Mouse (Mus musculus): ENCODE results near the gene Ppp2r5c. TPM values are rescaled to one million over a fixed set of nuclear protein-coding genes. Genes with fewer than 3 reads are reported as not detected.

Ppp2r5c gene
- 249 TPM for polyA plus RNA-seq (2017; shearing (Covaris generic))

DNA sequence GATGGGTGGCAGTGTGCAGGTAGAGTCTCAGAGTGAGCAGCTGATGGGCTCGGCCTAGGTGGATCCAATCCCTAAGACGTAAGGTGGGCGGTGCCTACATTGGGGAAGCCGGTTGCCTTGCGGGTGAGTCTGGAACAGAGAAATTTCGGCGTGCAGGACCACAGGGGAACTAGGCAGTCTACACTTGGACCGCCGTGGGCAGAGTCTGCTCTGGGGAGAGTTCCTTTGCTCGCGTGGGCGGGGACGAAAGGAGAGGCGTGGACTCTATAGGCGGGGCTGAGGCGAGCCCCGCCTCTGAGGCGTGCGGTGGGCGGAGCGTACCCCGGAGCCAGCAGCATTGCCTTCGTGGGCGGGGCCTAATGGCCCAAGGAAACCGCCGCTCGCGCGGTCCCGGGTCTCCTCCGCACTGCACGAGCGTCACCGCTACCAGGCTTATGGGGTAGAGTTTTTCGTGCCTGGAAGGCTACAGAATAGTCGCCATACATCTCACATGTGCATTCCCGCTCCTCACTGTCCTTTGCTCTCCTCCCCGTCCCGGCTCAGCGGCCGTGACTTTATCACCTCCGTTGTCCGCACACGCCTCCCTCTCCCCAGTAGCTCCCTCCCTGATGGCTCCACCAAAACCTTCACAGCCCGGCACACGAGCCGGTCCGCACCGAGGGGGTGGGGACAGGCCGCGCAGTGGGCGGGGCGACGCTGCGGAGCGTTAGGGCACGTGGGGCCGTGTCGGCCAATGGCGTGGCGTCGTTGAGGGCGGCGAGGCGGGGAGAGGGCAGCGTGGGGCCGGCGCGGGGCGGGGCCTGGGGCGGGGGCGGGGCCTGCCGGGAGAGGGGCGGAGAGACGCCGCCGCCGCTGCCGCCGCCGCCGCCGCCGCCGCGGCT lies at the start of gene Ppp2r5c:
Gene Ppp2r5c, plus strand, starts transcription at position 831 of the 881 bp plus-strand sequence.

DNA sequence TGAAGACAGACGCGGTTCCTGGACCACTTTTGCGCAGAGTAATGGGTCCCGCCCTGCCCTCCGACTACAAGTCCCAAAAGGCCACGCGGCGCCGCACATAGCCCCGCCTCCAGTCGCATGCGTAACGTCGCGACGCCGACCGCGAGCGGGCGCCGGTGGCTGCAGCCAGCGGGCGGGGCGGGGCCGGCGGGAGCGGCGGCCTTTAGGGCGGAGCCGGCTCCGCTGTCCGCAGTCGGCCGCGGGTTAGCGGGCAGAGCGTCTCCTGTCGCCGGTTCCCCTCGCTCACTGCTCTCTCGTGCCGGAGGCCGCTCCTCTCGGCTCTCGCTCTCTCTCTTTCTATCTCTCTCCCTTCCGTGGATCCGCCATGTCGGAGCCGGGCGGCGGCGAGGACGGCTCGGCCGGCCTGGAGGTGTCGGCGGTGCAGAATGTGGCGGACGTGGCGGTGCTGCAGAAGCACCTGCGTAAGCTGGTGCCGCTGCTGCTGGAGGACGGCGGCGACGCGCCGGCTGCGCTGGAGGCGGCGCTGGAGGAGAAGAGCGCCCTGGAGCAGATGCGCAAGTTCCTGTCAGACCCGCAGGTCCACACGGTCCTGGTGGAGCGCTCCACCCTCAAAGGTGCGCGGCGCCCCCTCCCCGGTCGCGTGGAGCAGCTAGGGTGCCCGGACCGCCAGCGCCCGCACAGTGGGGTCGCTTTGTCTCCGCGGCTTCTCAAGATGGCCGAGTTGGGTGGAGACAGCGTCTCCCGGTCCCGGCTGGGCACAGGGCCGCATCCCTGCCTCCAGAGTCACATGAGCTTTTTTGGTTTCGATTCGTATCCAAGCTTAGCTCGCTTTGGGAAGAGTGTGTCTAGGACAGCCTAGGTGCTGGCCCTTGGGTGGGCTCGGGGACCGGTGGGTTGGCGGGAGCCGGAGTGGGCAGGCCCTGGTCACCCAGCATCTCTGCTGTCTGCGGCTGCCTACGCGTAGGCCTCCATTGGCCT lies 154.6 kb downstream of the Ppp2r5c start, which contains the start of gene Dync1h1:
Gene Dync1h1, plus strand, starts transcription at position 212 of the 978 bp plus-strand sequence.

Other genes starting within 250 kb of the Ppp2r5c start
- gene Dio3, start 168.1 kb upstream of the Ppp2r5c start, polyA plus RNA-seq (2017; shearing (Covaris generic)) = not detected
- gene Dync1h1, start 154.3 kb downstream of the Ppp2r5c start, polyA plus RNA-seq (2017; shearing (Covaris generic)) = 27.3 TPM
- gene 1700001K19Rik, start 235.5 kb downstream of the Ppp2r5c start, polyA plus RNA-seq (2017; shearing (Covaris generic)) = not detected